Mouse (Mus musculus) lung, postnatal 0 days (tissue): Measurements from ENCODE around the gene B830017H08Rik. TPM values are rescaled to one million over a fixed set of nuclear protein-coding genes. Genes with fewer than 3 reads are reported as not detected.

Source experiments
- ATAC-seq: fragments of 200-750 bp; cut with Nextera tagmentation; 2 replicates; pipeline ENCODE4 v1.8.0; 2017; ENCODE audit warnings: moderate library complexity
- DNase-seq: peaks from one replicate; pipeline ENCODE4 v3.0.0-alpha.2; 2016; ENCODE audit warnings: low spot score
- H3K27ac ChIP-seq: fragments of 300-500 bp; sonication (generic); 2 replicates; pipeline ENCODE4 v1.5.1; 2014; ENCODE audit warnings: antibody characterized with exemption, mild to moderate bottlenecking, low read length, mixed read lengths
- H3K27me3 ChIP-seq: fragments of 300-500 bp; sonication (generic); replicated peaks from 2 replicates; pipeline ENCODE4 v1.6.1; 2014; ENCODE audit warnings: low read length, mixed read lengths; ENCODE audit not compliant: insufficient read depth
- H3K36me3 ChIP-seq: fragments of 300-500 bp; sonication (generic); 2 replicates; pipeline ENCODE4 v1.6.1; 2014; ENCODE audit warnings: low read length, mixed read lengths; ENCODE audit not compliant: insufficient read depth
- H3K4me1 ChIP-seq: fragments of 300-500 bp; sonication (generic); 2 replicates; pipeline ENCODE4 v1.6.1; 2014; ENCODE audit warnings: antibody characterized with exemption, low read depth, low read length, mixed read lengths; ENCODE audit not compliant: insufficient read depth
- H3K4me2 ChIP-seq: fragments of 300-500 bp; sonication (generic); replicated peaks from 2 replicates; pipeline ENCODE4 v1.6.1; 2014; ENCODE audit warnings: low read depth, mild to moderate bottlenecking, low read length, moderate library complexity, mixed read lengths
- H3K4me3 ChIP-seq: fragments of 300-500 bp; sonication (generic); 2 replicates; pipeline ENCODE4 v1.5.1; 2014; ENCODE audit warnings: low read depth, low read length
- H3K9ac ChIP-seq: fragments of 300-500 bp; sonication (generic); replicated peaks from 2 replicates; pipeline ENCODE4 v1.6.1; 2014; ENCODE audit warnings: low read depth, mild to moderate bottlenecking
- H3K9me3 ChIP-seq: fragments of 300-500 bp; sonication (generic); 2 replicates; pipeline ENCODE4 v1.6.1; 2016; ENCODE audit warnings: low read length, mixed read lengths
- CTCF ChIP-seq: IDR thresholded peaks from 2 replicates; pipeline ENCODE4 v1.5.1; 2016; ENCODE audit warnings: antibody characterized with exemption, mild to moderate bottlenecking
- EP300 ChIP-seq: IDR thresholded peaks from 2 replicates; pipeline ENCODE4 v1.6.1; 2016; ENCODE audit warnings: antibody characterized with exemption, mild to moderate bottlenecking, control low read depth
- WGBS: fragments of 180-500 bp; shearing (Covaris S2); extraction: QIAGEN DNeasy Blood & Tissue Kit; methylation state at CpG from one replicate; pipeline ENCODE4 v1.1.7; 2014; 5-methylcytosine and 5-hydroxymethylcytosine counted together
- polyA plus RNA-seq: library from polyadenylated mRNA; unstranded; fragments of >200 nt; fragmentation: Nextera tagmentation; extraction: Ambion mirVana; gene quantifications from 2 replicates; pipeline ENCODE4 v1.2.1, GENCODE M21; 2015

Gene B830017H08Rik
- polyA plus RNA-seq, 1 experiment from 2014 or later = not detected

DNA sequence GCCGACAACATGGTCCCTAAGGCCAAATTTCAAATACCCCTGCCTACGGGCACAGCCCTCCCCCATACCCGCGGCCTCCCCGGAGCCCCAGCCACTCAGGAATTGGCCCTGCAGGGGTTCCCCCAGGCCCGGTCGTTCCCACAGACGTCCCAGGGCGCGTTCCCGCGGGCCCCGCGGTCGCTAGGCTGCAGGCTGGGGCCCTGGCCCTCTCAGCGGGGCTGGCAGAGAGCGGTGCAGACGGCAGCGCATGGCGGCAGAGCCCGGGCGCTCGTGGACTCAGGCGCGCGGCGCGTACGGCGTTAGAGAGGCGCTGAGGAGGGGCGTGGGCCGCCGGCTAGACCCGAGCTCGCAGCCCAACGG is 380 bp downstream of the B830017H08Rik start:
- no peak for TF ChIP-seq EP300
- no peak overlapping the region for H3K9ac ChIP-seq
- H3K4me3 ChIP-seq = peak overlapping the region; percentile 51
- WGBS = 0% methylated on average over 28 of the region's 37 CpGs
- H3K4me2 ChIP-seq = peak overlapping the region; percentile 97
- H3K4me1 ChIP-seq = peaks cover 5% of the 10 kb centered on the region; the same call in 1 of the 2 replicates
- ATAC-seq (peak; percentile 33; the same call in 1 of the 2 replicates), DNase-seq (no peak)
- H3K36me3 ChIP-seq = no peaks in the 10 kb centered on the region
- no peaks in the 10 kb centered on the region for H3K9me3 ChIP-seq
- no peak overlapping the region for H3K27ac ChIP-seq
- H3K27me3 ChIP-seq = peaks cover 49% of the 10 kb centered on the region

DNA sequence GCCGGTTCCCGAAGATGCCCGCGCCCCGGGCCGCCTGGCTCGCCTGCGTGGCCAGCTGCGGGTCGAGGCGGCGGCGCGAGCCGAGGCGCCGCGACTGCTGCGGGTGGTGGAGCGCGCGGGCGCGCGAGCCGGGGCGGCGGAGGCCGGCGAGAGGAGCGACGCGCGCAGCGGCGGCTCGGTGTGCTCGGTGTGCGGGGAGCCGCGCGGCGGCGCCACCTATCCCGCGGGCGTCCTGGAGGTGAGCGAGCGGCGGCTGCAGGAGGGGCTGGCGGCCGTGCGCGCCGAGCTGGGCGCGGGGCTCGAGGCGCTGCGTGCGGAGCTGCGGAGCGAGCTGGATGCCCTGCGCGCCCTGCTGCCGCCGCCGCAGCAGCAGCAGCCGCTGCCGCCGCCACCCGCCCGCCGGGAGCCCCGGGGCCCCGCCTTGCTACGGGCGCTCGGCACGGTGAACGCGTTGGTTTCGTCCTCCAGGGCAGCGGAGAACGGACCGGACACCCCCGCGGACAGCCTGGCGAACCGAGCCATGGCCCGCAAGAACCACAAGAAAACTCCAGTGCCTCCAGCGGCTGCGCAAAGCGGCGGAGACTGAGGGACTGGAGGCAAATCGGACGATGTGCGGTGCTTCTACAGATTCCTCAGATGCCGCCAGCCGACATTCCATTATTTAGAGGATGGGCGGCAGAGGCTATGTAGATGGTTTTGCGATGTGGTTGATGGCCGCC is 919 bp downstream of the B830017H08Rik start:
- WGBS = under 1% methylated on average over 52 of the region's 103 CpGs
- Histone ChIP-seq H3K9me3 (no peaks in the 10 kb centered on the region), H3K9ac (no peak overlapping the region), H3K4me3 (peak overlapping the region; percentile 51), H3K4me2 (peak overlapping the region; percentile 97), H3K27me3 (peaks cover 49% of the 10 kb centered on the region), H3K27ac (no peak overlapping the region), H3K36me3 (no peaks in the 10 kb centered on the region), H3K4me1 (peaks cover 5% of the 10 kb centered on the region; the same call in 1 of the 2 replicates)
- no peak for TF ChIP-seq EP300
- no peak for TF ChIP-seq CTCF
- ATAC-seq (0 out of 2 replicates have a peak, but pooled peaks have one; percentile 35), DNase-seq (no peak)

DNA sequence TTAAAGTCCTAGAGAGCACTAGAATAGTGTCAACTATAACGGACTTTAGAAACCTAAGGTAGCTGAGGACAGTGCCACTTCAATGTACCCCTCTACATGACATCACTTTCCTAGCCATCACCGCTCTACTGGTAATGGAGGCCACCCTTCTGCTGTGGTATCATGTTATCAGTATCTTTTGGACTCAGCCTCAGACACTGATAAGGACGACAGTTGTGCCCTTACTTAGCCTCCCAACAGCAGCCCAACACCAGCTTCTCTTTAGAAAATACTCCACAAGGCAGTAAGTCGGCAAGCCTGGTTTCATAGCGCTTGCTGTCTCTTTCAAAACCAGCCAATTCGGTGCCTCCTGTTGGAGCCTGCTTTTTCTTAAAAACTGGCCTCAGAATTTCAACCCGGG is 1.6 kb downstream of the B830017H08Rik start:
- Histone ChIP-seq H3K4me1 (peaks cover 5% of the 10 kb centered on the region; the same call in 1 of the 2 replicates), H3K27me3 (peaks cover 49% of the 10 kb centered on the region), H3K9ac (no peak overlapping the region), H3K4me3 (no peak overlapping the region), H3K4me2 (no peak overlapping the region), H3K9me3 (no peaks in the 10 kb centered on the region), H3K27ac (no peak overlapping the region), H3K36me3 (no peaks in the 10 kb centered on the region)
- no peak for TF ChIP-seq EP300
- no peak for TF ChIP-seq CTCF
- 52% methylated on average over 7 of the region's 7 CpGs for WGBS
- DNase-seq (no peak), ATAC-seq (no peak)

DNA sequence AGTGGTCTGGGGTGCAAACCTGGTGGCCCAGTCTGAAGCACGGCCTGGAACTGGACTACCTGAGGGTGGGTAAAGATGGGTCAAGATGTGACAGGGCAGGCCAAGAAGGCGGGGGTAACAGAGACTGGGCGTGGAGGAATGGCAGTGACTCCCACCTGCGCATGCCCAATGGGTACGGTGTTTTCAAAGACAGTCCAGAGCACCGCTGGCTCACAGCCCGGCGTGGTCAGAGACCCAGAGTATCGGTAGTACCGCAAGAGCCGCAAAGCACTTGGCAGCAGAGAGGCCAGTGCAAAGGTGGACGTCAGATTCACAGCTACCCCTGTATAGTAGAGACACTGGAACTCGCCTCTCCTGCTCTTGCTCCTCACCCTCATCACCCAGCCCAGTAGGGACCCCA is 2.6 kb downstream of the B830017H08Rik start:
- Histone ChIP-seq H3K4me3 (no peak overlapping the region), H3K36me3 (no peaks in the 10 kb centered on the region), H3K27me3 (peaks cover 49% of the 10 kb centered on the region), H3K9ac (no peak overlapping the region), H3K27ac (no peak overlapping the region), H3K4me1 (peaks cover 5% of the 10 kb centered on the region; the same call in 1 of the 2 replicates), H3K9me3 (no peaks in the 10 kb centered on the region), H3K4me2 (no peak overlapping the region)
- WGBS = 38% methylated on average over 13 of the region's 13 CpGs
- no peak for ATAC-seq
- DNase-seq = no peak
- TF ChIP-seq CTCF (no peak), EP300 (no peak)

DNA sequence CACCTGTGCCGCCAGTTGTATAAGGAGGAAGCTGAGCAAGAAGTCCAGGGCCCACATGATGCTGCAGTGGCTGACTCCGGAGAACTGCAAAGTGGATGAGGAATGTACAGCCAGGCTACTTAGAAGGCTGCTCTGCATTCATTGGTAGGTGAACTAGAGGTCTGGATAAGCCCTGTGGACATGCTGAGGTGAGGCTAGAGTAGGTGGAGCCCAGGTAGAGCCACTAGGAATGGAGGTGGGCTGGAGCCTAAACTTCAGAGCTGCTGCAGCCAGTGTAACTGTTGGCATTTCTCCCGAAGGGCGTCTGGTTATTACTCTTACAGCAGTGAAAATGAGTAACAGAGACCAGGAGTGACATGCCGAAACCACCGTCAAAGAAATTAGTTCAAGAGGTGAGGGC is 5.1 kb downstream of the B830017H08Rik start, which contains the start of gene Car15:
Car15 (minus strand) TSS at position 314 of the 400 bp plus-strand sequence.
- Histone ChIP-seq H3K27ac (no peak within 1 kb of the TSS), H3K4me2 (no peak within 1 kb of the TSS), H3K4me1 (peaks cover 3% of the 10 kb centered on the region; the same call in 1 of the 2 replicates), H3K9ac (no peak within 1 kb of the TSS), H3K9me3 (no peaks in the 10 kb centered on the region), H3K4me3 (no peak within 1 kb of the TSS), H3K27me3 (peaks cover 24% of the 10 kb centered on the region), H3K36me3 (peaks cover 21% of the 10 kb centered on the region; the same call in 1 of the 2 replicates)
- DNase-seq (no peak), ATAC-seq (no peak)
- no peak for TF ChIP-seq CTCF
- TF ChIP-seq EP300 = no peak
- WGBS = 67% methylated on average over 6 of the region's 6 CpGs

DNA sequence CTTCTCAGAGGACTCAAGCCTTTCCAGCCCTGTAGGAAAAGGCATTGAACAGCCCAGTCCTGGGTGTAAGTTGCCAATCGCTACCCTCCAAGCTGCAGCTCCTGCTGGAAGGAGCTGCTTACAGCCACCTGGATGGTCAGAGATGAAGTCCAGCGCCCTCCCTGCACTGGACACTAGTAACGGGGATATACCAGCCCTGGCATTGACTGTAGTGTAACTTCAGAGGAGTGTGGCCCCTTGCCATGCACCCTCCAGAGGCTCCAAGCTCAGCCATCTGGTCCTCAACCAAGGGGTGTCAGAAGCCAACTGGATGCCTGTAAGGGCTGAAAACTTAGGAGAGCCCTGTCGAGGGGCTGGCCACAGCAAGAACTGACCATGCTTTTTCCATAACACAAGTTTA is 7.1 kb downstream of the B830017H08Rik start:
- peaks cover 27% of the 10 kb centered on the region; the same call in 1 of the 2 replicates for H3K36me3 ChIP-seq
- no peak for TF ChIP-seq CTCF
- TF ChIP-seq EP300 = no peak
- 77% methylated on average over 4 of the region's 4 CpGs for WGBS
- H3K9me3 ChIP-seq = no peaks in the 10 kb centered on the region
- ATAC-seq (no peak), DNase-seq (no peak)
- no peak overlapping the region for H3K27ac ChIP-seq
- H3K4me1 ChIP-seq = no peaks in the 10 kb centered on the region
- H3K27me3 ChIP-seq = peaks cover 6% of the 10 kb centered on the region; the same call in 1 of the 2 replicates
- no peak overlapping the region for H3K4me2 ChIP-seq
- H3K9ac ChIP-seq = no peak overlapping the region
- H3K4me3 ChIP-seq = no peak overlapping the region
